Mouse (Mus musculus): ENCODE measurements around the gene Mapk9. TPM values are rescaled to one million over a fixed set of nuclear protein-coding genes. Genes with fewer than 3 reads are reported as not detected.

Mapk9 gene
- polyA plus RNA-seq, 1 experiment from 2014 or later, result 51.8 TPM

GRCm38 (mm10) chr11:49893806-49894205, 47.3 kb downstream of the Mapk9 start:
- H3K9me3 ChIP-seq (ENCODE audit: control insufficient read depth, low read length), result no peaks in the 10 kb centered on the region
- no peak overlapping the region for H3K9ac ChIP-seq (ENCODE audit: low read length)
- no peak overlapping the region for H3K27ac ChIP-seq (ENCODE audit: low read depth, low read length)
- H3K4me3 ChIP-seq (ENCODE audit: low read depth, low read length), result no peak overlapping the region
- ATAC-seq (ENCODE audit: insufficient read depth, low FRiP score, low TSS enrichment) (no peak), DNase-seq (ENCODE audit: low spot score) (no peak)
- H3K36me3 ChIP-seq (ENCODE audit: control insufficient read depth, insufficient read depth, low read length), result no peaks in the 10 kb centered on the region
- H3K27me3 ChIP-seq (ENCODE audit: control insufficient read depth, insufficient read depth, low read length), result no peaks in the 10 kb centered on the region
- H3K4me1 ChIP-seq (ENCODE audit: control insufficient read depth, insufficient read depth, low read length), result no peaks in the 10 kb centered on the region
- 84% methylated on average over 11 of the region's 11 CpGs for WGBS
- no peak overlapping the region for H3K4me2 ChIP-seq (ENCODE audit: low read depth)

GRCm38 (mm10) chr11:49895966-49896590, 49.5 kb downstream of the Mapk9 start:
- H3K9ac ChIP-seq (ENCODE audit: low read length), result no peak overlapping the region
- WGBS, result 72% methylated on average over 6 of the region's 6 CpGs
- H3K4me1 ChIP-seq (ENCODE audit: control insufficient read depth, insufficient read depth, low read length), result no peaks in the 10 kb centered on the region
- ATAC-seq (ENCODE audit: insufficient read depth, low FRiP score, low TSS enrichment), result no peak
- no peaks in the 10 kb centered on the region for H3K9me3 ChIP-seq (ENCODE audit: control insufficient read depth, low read length)
- H3K4me3 ChIP-seq (ENCODE audit: low read depth, low read length), result no peak overlapping the region
- H3K36me3 ChIP-seq (ENCODE audit: control insufficient read depth, insufficient read depth, low read length), result no peaks in the 10 kb centered on the region
- no peak overlapping the region for H3K27ac ChIP-seq (ENCODE audit: low read depth, low read length)
- H3K27me3 ChIP-seq (ENCODE audit: control insufficient read depth, insufficient read depth, low read length), result peaks cover 3% of the 10 kb centered on the region; the same call in 1 of the 2 replicates
- no peak overlapping the region for H3K4me2 ChIP-seq (ENCODE audit: low read depth)
- no peak for DNase-seq (ENCODE audit: low spot score)

- Histone ChIP-seq H3K36me3 (ENCODE audit: control insufficient read depth, insufficient read depth, low read length) (no peaks in the 10 kb centered on the region), H3K27ac (ENCODE audit: low read depth, low read length) (no peak overlapping the region), H3K9ac (ENCODE audit: low read length) (no peak overlapping the region), H3K4me1 (ENCODE audit: control insufficient read depth, insufficient read depth, low read length) (no peaks in the 10 kb centered on the region), H3K4me2 (ENCODE audit: low read depth) (no peak overlapping the region), H3K9me3 (ENCODE audit: control insufficient read depth, low read length) (no peaks in the 10 kb centered on the region), H3K27me3 (ENCODE audit: control insufficient read depth, insufficient read depth, low read length) (peaks cover 21% of the 10 kb centered on the region), H3K4me3 (ENCODE audit: low read depth, low read length) (no peak overlapping the region)
- ATAC-seq (ENCODE audit: insufficient read depth, low FRiP score, low TSS enrichment) (no peak), DNase-seq (ENCODE audit: low spot score) (no peak)
- WGBS, result 75% methylated on average over 6 of the region's 6 CpGs
These were observed 53.5 kb downstream of the Mapk9 start for GRCm38 (mm10) chr11:49900043-49900442.

GRCm38 (mm10) chr11:49900962-49901658, 54.6 kb downstream of the Mapk9 start:
- no peaks in the 10 kb centered on the region for H3K9me3 ChIP-seq (ENCODE audit: control insufficient read depth, low read length)
- DNase-seq (ENCODE audit: low spot score) (no peak), ATAC-seq (ENCODE audit: insufficient read depth, low FRiP score, low TSS enrichment) (peak; percentile 32)
- WGBS, result 17% methylated on average over 15 of the region's 15 CpGs
- no peak overlapping the region for H3K9ac ChIP-seq (ENCODE audit: low read length)
- H3K27ac ChIP-seq (ENCODE audit: low read depth, low read length), result no peak overlapping the region
- H3K4me2 ChIP-seq (ENCODE audit: low read depth), result peak overlapping the region; percentile 99
- no peaks in the 10 kb centered on the region for H3K4me1 ChIP-seq (ENCODE audit: control insufficient read depth, insufficient read depth, low read length)
- peak overlapping the region; percentile 50 for H3K4me3 ChIP-seq (ENCODE audit: low read depth, low read length)
- H3K36me3 ChIP-seq (ENCODE audit: control insufficient read depth, insufficient read depth, low read length), result no peaks in the 10 kb centered on the region
- H3K27me3 ChIP-seq (ENCODE audit: control insufficient read depth, insufficient read depth, low read length), result peaks cover 21% of the 10 kb centered on the region

- no peaks in the 10 kb centered on the region for H3K36me3 ChIP-seq (ENCODE audit: control insufficient read depth, insufficient read depth, low read length)
- peak within 1 kb of the TSS; percentile 50 for H3K4me3 ChIP-seq (ENCODE audit: low read depth, low read length)
- H3K27me3 ChIP-seq (ENCODE audit: control insufficient read depth, insufficient read depth, low read length), result peaks cover 21% of the 10 kb centered on the region
- H3K9ac ChIP-seq (ENCODE audit: low read length), result peak within 1 kb of the TSS; percentile 69
- WGBS, result 4% methylated on average over 72 of the region's 99 CpGs
- H3K9me3 ChIP-seq (ENCODE audit: control insufficient read depth, low read length), result no peaks in the 10 kb centered on the region
- peak within 1 kb of the TSS; percentile 99 for H3K4me2 ChIP-seq (ENCODE audit: low read depth)
- ATAC-seq (ENCODE audit: insufficient read depth, low FRiP score, low TSS enrichment) (peak; percentile 83), DNase-seq (ENCODE audit: low spot score) (peak; percentile 84)
- no peak within 1 kb of the TSS for H3K27ac ChIP-seq (ENCODE audit: low read depth, low read length)
- H3K4me1 ChIP-seq (ENCODE audit: control insufficient read depth, insufficient read depth, low read length), result no peaks in the 10 kb centered on the region
These were observed 55.3 kb downstream of the Mapk9 start, which contains the start of gene Rasgef1c for GRCm38 (mm10) chr11:49901659-49902458. Rasgef1c (plus strand) TSS chr11:49901835.

GRCm38 (mm10) chr11:49903333-49903732, 56.8 kb downstream of the Mapk9 start:
- H3K36me3 ChIP-seq (ENCODE audit: control insufficient read depth, insufficient read depth, low read length), result no peaks in the 10 kb centered on the region
- no peak overlapping the region for H3K4me3 ChIP-seq (ENCODE audit: low read depth, low read length)
- no peak overlapping the region for H3K27ac ChIP-seq (ENCODE audit: low read depth, low read length)
- H3K9ac ChIP-seq (ENCODE audit: low read length), result no peak overlapping the region
- WGBS, result 16% methylated on average over 7 of the region's 7 CpGs
- H3K4me2 ChIP-seq (ENCODE audit: low read depth), result no peak overlapping the region
- H3K4me1 ChIP-seq (ENCODE audit: control insufficient read depth, insufficient read depth, low read length), result no peaks in the 10 kb centered on the region
- ATAC-seq (ENCODE audit: insufficient read depth, low FRiP score, low TSS enrichment), result peak; percentile 39
- peaks cover 21% of the 10 kb centered on the region for H3K27me3 ChIP-seq (ENCODE audit: control insufficient read depth, insufficient read depth, low read length)
- no peaks in the 10 kb centered on the region for H3K9me3 ChIP-seq (ENCODE audit: control insufficient read depth, low read length)
- peak; percentile 68 for DNase-seq (ENCODE audit: low spot score)

- WGBS, result 56% methylated on average over 15 of the region's 15 CpGs
- H3K27me3 ChIP-seq (ENCODE audit: control insufficient read depth, insufficient read depth, low read length), result no peaks in the 10 kb centered on the region
- H3K9me3 ChIP-seq (ENCODE audit: control insufficient read depth, low read length), result no peaks in the 10 kb centered on the region
- no peak overlapping the region for H3K27ac ChIP-seq (ENCODE audit: low read depth, low read length)
- no peak for DNase-seq (ENCODE audit: low spot score)
- no peak overlapping the region for H3K4me2 ChIP-seq (ENCODE audit: low read depth)
- H3K9ac ChIP-seq (ENCODE audit: low read length), result no peak overlapping the region
- no peak for ATAC-seq (ENCODE audit: insufficient read depth, low FRiP score, low TSS enrichment)
- no peak overlapping the region for H3K4me3 ChIP-seq (ENCODE audit: low read depth, low read length)
- H3K36me3 ChIP-seq (ENCODE audit: control insufficient read depth, insufficient read depth, low read length), result no peaks in the 10 kb centered on the region
- no peaks in the 10 kb centered on the region for H3K4me1 ChIP-seq (ENCODE audit: control insufficient read depth, insufficient read depth, low read length)
These were observed 72.1 kb downstream of the Mapk9 start for GRCm38 (mm10) chr11:49918521-49919180.

- H3K4me1 ChIP-seq (ENCODE audit: control insufficient read depth, insufficient read depth, low read length), result no peaks in the 10 kb centered on the region
- ATAC-seq (ENCODE audit: insufficient read depth, low FRiP score, low TSS enrichment) (no peak), DNase-seq (ENCODE audit: low spot score) (no peak)
- no peak overlapping the region for H3K27ac ChIP-seq (ENCODE audit: low read depth, low read length)
- WGBS, result 89% methylated on average over 6 of the region's 6 CpGs
- H3K4me3 ChIP-seq (ENCODE audit: low read depth, low read length), result no peak overlapping the region
- H3K9me3 ChIP-seq (ENCODE audit: control insufficient read depth, low read length), result no peaks in the 10 kb centered on the region
- no peaks in the 10 kb centered on the region for H3K27me3 ChIP-seq (ENCODE audit: control insufficient read depth, insufficient read depth, low read length)
- no peaks in the 10 kb centered on the region for H3K36me3 ChIP-seq (ENCODE audit: control insufficient read depth, insufficient read depth, low read length)
- no peak overlapping the region for H3K4me2 ChIP-seq (ENCODE audit: low read depth)
- H3K9ac ChIP-seq (ENCODE audit: low read length), result no peak overlapping the region
These were observed 72.8 kb downstream of the Mapk9 start for GRCm38 (mm10) chr11:49919304-49919703.

Data from neural tube, embryonic 11.5 days (tissue).